Mouse (Mus musculus) lung, postnatal 25 days (tissue): ENCODE results near the gene Tcf3.

ENCODE experiments used
- DNase-seq: peaks from one replicate; pipeline ENCODE4 v3.0.0; 2022; ENCODE audit warnings: low spot score

Tcf3 gene

DNA sequence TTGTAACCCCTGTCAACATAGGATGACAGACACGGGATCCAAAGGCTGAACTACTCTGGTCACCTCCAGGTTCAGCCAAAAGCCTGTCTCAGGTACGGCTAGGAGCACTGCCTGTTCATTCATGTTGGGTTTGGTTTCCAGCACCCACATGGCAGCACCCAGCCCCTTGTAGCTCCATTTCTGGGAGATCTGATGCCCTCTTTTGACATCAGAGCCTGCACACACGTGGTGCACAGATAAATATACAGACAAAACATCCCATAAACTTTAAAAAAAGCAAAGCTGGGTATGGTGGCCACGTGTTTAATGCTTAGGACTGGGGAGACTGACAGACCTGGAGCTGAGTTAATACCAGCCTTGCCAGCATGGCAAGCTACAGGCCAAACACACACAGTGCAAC, 25.5 kb downstream of the Tcf3 start:
- DNase-seq = no peak

DNA sequence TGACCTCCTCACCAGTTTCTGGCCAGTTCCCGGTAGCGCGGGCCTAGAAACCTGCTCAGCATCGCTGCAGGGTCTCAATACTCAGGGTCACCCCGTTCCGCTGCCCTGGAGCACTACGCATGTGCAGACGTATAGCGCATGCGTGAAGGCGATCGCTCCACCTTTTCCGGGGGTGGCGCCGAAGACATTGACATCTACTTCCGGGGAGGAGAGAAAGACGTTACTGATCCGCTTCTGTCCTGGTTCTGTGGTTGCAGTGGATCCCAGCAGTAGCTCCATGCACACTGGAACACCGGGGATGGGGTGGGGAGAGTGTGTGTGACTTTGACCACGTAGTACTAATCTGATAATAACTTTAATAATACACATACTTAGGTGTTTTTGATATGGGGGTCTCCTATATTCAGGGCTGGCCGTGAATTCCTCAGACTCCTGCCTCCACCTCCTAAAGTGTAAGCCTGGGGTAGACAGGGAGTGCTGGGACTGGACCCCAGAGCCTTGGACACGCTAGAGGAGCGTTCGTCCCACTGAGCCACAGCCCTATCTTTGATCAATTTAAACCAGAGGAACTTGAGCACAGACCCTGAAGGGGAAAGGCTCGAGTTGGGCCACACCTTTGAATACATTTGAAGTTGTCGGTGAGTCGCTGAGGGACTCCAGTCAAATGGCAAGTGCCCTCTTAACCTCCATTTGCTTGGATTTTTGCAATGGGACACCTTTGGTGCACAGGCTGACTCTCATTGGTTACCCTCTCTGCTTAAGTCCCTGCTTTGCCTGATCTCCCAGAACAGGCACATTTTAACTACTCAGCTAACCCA, 26.6 kb downstream of the Tcf3 start, which contains the start of gene Uqcr11:
Uqcr11 (minus strand) TSS at position 147 of the 818 bp plus-strand sequence.
- DNase-seq = peak; percentile 94

DNA sequence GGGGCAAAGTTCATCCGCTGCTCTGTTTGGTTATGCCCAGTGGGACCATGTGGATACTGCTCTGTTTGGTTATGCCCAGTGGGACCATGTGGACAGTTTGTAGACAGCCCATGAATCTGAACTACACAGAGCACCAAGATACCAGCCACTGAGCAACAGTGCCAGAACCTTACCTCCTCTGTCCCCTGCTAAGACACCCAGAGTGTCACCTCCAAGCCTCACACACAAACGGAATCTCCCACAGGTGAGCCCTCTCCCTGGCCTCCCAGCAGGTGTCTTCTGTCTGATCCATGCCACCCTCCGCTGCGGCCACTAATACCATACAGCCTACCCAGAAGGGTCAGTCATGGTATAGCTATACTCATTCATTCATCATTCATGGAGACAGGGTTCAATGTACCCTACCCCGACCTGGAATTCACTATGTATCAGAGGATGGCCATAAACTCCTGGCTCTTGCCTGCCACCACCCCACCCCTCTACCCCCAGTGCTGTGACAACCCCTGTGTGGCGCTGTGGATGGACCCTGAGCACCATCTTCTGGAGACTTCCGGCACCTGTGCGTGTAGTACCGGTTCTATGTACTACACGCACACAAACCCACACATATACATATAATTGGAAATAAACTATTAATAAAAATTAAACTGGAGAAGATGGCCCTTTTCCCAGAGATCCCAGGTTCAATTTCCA, 27.8 kb downstream of the Tcf3 start:
- no peak for DNase-seq

- peak; percentile 54 for DNase-seq
These were observed 30.3 kb downstream of the Tcf3 start for GRCm38 (mm10) chr10:80403044-80403692.

DNA sequence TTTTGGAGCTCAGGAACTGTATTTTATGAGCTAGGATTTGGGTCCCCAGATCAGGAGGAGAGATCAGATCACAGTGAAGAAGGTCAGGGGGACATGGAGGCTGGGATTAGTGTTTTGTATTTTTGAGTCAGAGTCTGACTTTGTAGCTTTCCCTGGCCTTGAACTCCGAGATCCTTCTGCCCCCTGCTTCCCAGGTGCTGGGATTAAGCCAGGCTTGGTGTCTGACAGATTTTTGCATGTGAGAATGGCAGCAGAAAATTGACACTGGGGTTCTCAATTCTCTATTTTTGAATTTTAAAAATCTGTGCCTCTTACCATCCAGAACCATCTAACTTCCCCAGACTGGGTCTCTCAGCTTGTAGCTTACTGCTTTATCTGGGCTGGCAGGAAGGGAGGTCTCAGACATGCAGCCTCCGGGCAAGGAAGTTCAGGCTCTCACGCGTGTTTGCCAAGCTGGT, 32.7 kb downstream of the Tcf3 start:
- DNase-seq = no peak

GRCm38 (mm10) chr10:80399973-80400703, 33.3 kb downstream of the Tcf3 start:
- DNase-seq = no peak

DNA sequence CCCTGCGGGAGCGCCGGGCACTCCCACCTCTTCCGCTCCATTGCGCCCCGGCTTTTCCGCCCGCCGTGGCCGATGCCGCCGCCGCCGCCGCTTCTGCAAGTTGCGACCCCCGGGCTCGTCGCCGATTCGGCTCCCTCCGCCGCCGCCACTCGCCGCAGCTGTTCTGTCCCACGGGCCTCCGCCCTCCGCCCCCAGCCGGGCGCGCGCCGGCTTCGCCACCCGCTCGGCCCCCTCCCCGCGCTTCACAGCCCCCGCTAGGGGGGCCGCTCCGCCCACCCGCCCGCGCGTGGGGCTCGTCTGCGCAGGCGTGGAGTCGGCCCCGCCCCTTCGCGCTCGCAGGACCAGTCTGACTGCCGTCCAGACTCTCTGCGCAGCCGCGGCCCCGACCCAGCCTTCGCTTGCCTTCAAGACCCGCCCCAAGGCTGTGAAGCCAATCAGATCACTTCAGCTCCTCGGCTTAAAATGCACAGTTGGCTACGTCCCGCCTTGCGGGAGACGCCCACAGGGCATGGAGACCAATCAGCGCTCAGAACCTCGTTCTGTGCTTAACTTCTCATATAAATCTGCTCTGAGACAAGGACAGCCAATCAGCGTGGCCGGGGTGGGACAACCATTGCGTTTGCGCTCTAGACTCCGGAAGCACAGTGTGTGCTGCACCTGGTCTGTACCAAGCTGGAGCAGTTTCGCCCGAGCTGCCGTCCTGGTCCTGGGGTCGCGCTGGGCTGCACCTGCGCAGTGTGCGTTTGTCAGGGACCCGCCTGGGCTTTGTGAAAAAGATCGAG, 34.1 kb downstream of the Tcf3 start, which contains the start of gene Mbd3:
Mbd3 (minus strand) TSS at position 360 of the 782 bp plus-strand sequence.
- DNase-seq = peak; percentile 100

- peak; percentile 98 for DNase-seq
These were observed 34.7 kb downstream of the Tcf3 start for GRCm38 (mm10) chr10:80398719-80399190.

GRCm38 (mm10) chr10:80398174-80398535, 35.3 kb downstream of the Tcf3 start:
- DNase-seq = no peak

GRCm38 (mm10) chr10:80397524-80398173, 35.8 kb downstream of the Tcf3 start:
- no peak for DNase-seq

GRCm38 (mm10) chr10:80396822-80397523, 36.5 kb downstream of the Tcf3 start:
- DNase-seq = no peak

DNA sequence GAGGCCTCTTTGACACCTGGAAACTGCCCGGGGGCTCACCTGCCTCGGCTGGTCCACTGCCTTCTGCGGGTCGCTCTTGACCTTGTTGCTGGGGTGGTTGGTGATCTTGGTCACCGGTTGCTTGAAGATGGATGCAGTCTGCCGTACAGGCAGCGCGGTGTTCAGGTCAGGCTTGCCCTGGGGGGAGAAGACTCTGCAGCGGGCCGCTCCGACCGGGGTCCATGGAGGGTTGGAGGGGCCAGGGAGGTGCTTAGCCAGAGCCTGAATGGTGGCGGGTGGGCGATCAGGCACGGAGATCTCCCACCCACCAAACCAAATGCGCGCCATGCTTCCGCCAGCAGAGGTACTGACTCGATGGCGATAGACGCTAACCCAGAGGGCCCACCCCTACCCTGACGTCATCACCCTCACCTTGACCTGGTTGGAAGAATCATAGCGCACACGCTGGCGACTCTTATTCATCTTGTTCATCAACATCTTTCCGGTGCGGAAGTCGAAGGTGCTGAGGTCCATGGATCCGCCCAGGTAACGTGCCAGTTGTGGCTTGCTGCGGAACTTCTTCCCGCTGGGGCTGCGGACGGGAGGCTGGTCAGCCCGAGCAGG, 38.3 kb downstream of the Tcf3 start:
- no peak for DNase-seq

GRCm38 (mm10) chr10:80392687-80393086, 40.8 kb downstream of the Tcf3 start:
- no peak for DNase-seq

DNA sequence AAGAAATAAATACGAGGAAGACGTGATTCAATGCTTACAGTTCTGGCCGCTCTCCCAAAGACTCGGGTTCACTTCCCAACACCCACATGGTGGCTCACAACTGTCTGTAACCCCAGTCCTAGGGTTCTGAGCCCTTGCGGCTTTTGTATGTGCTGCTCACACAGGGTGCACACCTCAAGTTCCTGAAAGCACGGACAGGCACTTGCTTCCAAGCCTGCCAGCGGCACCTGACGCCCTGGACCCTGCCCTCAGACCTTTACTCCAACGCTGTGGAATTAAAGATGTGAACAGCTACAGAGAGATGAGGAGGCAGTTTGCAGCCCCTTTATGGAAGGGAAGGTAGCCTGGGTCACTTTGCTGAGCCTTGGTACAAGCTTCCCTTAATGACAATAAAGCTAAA, 42.8 kb downstream of the Tcf3 start:
- no peak for DNase-seq

GRCm38 (mm10) chr10:80389185-80389708, 44.2 kb downstream of the Tcf3 start:
- no peak for DNase-seq

GRCm38 (mm10) chr10:80388731-80389130, 44.7 kb downstream of the Tcf3 start:
- DNase-seq = no peak

DNA sequence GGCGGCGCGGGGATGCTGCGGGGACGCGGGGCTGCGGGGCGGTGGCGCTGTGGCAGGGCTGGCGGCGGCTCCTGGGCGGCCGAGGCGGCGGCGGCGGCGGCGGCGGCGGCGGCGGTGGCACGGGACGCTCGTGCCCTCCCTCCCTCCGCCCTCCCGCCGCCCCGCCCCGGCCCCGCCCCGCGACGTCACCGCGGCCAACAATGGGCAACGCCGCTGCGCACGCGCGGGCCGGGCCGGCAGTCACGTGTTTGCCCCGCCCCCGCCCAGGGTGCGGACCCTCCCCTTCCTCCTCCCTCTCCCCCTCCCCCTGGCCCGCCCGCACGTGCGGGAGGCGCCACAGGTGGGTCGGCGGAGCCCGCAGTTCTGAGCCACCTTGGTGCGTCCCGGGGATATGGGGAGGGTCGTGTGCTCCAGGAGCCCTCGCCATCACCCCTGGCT, 45.9 kb downstream of the Tcf3 start, which contains the start of gene Mex3d:
Mex3d (minus strand) TSS at position 138 of the 438 bp plus-strand sequence.
- peak; percentile 84 for DNase-seq

DNA sequence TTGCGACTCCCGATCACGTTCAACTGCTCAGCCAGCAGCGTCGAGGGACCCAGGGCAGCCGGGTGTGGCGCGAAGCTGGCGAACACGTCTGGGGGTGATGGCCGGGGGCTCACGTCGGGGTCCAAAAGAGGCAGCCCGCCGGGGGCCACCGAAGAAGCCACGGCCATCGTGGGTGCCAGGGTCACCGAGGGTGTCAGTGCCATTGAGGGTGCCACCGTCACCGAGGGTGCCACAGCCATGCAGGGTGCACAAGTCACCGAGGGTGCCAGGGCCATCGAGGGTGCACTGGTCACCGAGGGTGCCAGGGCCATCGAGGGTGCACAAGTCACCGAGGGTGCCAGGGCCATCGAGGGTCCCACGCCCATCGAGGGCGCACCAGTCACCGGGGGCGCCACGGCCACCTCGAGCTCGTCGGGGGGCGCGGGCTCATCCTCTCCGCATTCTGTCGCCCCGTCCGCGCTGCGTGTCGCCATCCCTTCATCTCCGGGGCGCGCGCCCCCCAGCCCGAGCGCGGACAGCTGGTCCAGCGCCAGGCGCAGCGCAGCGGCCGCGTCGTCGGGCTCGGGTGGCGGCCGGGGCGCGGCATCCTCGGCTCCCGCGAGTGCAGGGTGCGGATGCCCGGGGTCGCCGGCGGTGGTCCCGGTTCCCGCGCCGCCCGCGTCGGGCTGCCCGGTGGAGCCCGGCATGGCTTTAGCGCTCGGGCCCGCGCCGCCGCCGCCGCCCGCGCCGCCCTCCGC, 46.5 kb downstream of the Tcf3 start:
- DNase-seq = no peak
